Mouse (Mus musculus): ENCODE results near the gene Uba52. TPM values are rescaled to one million over a fixed set of nuclear protein-coding genes. Genes with fewer than 3 reads are reported as not detected.

Uba52 gene
- total and polyA plus RNA-seq, 2 experiments from 2014 or later: 402 to 736 TPM

- no peak for ATAC-seq (ENCODE audit: low FRiP score)
- no peak for TF ChIP-seq CTCF (IDR thresholded peaks at IDR 0.05)
Measured at GRCm38 (mm10) chr8:70463306-70463705, 47.3 kb downstream of the Uba52 start.

GRCm38 (mm10) chr8:70462516-70462813 lies 48.1 kb downstream of the Uba52 start:
- Histone ChIP-seq H3K36me3 (ENCODE audit: insufficient read depth, low read length) (peaks cover 2% of the 10 kb centered on the region; the same call in 1 of the 2 replicates), H3K4me3 (ENCODE audit: low read depth, low read length) (no peak overlapping the region), H3K9ac (replicated peaks; ENCODE audit: low read length, poor library complexity, severe bottlenecking) (no peak overlapping the region), H3K27me3 (ENCODE audit: insufficient read depth, low read length) (no peaks in the 10 kb centered on the region), H3K27ac (ENCODE audit: low read depth, low read length) (no peak overlapping the region), H3K9me3 (ENCODE audit: low read length) (no peaks in the 10 kb centered on the region), H3K4me2 (ENCODE audit: low read depth, low read length, poor library complexity, severe bottlenecking) (no peak overlapping the region), H3K4me1 (ENCODE audit: insufficient read depth, low read length) (0 out of 2 replicates have a peak, but pooled peaks cover 2% of the 10 kb centered on the region)
- ATAC-seq (ENCODE audit: low FRiP score): no peak
- no peak for DNase-seq (ENCODE audit: low spot score)
- no peak for TF ChIP-seq CTCF (IDR thresholded peaks at IDR 0.05)
- WGBS: 89% methylated on average over 8 of the region's 8 CpGs

More at GRCm38 (mm10) chr8:70463306-70463705, 47.3 kb downstream of the Uba52 start:
- WGBS: 46% methylated on average over 4 of the region's 4 CpGs
- Histone ChIP-seq H3K4me2 (ENCODE audit: low read depth, low read length, poor library complexity, severe bottlenecking) (no peak overlapping the region), H3K9me3 (ENCODE audit: low read length) (no peaks in the 10 kb centered on the region), H3K27me3 (ENCODE audit: insufficient read depth, low read length) (no peaks in the 10 kb centered on the region), H3K9ac (replicated peaks; ENCODE audit: low read length, poor library complexity, severe bottlenecking) (no peak overlapping the region), H3K36me3 (ENCODE audit: insufficient read depth, low read length) (peaks cover 2% of the 10 kb centered on the region; the same call in 1 of the 2 replicates), H3K4me3 (ENCODE audit: low read depth, low read length) (no peak overlapping the region), H3K4me1 (ENCODE audit: insufficient read depth, low read length) (0 out of 2 replicates have a peak, but pooled peaks cover 2% of the 10 kb centered on the region), H3K27ac (ENCODE audit: low read depth, low read length) (no peak overlapping the region)
- peak; percentile 33 for DNase-seq (ENCODE audit: low spot score)

- Histone ChIP-seq H3K4me2 (ENCODE audit: low read depth, low read length, poor library complexity, severe bottlenecking) (no peak overlapping the region), H3K9ac (replicated peaks; ENCODE audit: low read length, poor library complexity, severe bottlenecking) (no peak overlapping the region), H3K36me3 (ENCODE audit: insufficient read depth, low read length) (peaks cover 2% of the 10 kb centered on the region; the same call in 1 of the 2 replicates), H3K9me3 (ENCODE audit: low read length) (no peaks in the 10 kb centered on the region), H3K4me1 (ENCODE audit: insufficient read depth, low read length) (0 out of 2 replicates have a peak, but pooled peaks cover 2% of the 10 kb centered on the region), H3K4me3 (ENCODE audit: low read depth, low read length) (no peak overlapping the region), H3K27me3 (ENCODE audit: insufficient read depth, low read length) (no peaks in the 10 kb centered on the region), H3K27ac (ENCODE audit: low read depth, low read length) (no peak overlapping the region)
- DNase-seq (ENCODE audit: low spot score) (no peak), ATAC-seq (ENCODE audit: low FRiP score) (no peak)
- 95% methylated on average over 16 of the region's 16 CpGs for WGBS
- TF ChIP-seq CTCF (IDR thresholded peaks at IDR 0.05): no peak
Measured at GRCm38 (mm10) chr8:70461765-70462515, 48.7 kb downstream of the Uba52 start.

GRCm38 (mm10) chr8:70460606-70461005 lies 50.0 kb downstream of the Uba52 start:
- no peak overlapping the region for H3K4me2 ChIP-seq (ENCODE audit: low read depth, low read length, poor library complexity, severe bottlenecking)
- no peak for TF ChIP-seq CTCF (IDR thresholded peaks at IDR 0.05)
- H3K36me3 ChIP-seq (ENCODE audit: insufficient read depth, low read length): peaks cover 2% of the 10 kb centered on the region; the same call in 1 of the 2 replicates
- no peak for DNase-seq (ENCODE audit: low spot score)
- H3K4me3 ChIP-seq (ENCODE audit: low read depth, low read length): no peak overlapping the region
- 0 out of 2 replicates have a peak, but pooled peaks cover 2% of the 10 kb centered on the region for H3K4me1 ChIP-seq (ENCODE audit: insufficient read depth, low read length)
- 76% methylated on average over 9 of the region's 9 CpGs for WGBS
- no peak for ATAC-seq (ENCODE audit: low FRiP score)
- no peaks in the 10 kb centered on the region for H3K27me3 ChIP-seq (ENCODE audit: insufficient read depth, low read length)
- no peaks in the 10 kb centered on the region for H3K9me3 ChIP-seq (ENCODE audit: low read length)
- no peak overlapping the region for H3K27ac ChIP-seq (ENCODE audit: low read depth, low read length)
- H3K9ac ChIP-seq (replicated peaks; ENCODE audit: low read length, poor library complexity, severe bottlenecking): no peak overlapping the region

- Histone ChIP-seq H3K9ac (replicated peaks; ENCODE audit: low read length, poor library complexity, severe bottlenecking) (no peak overlapping the region), H3K9me3 (ENCODE audit: low read length) (no peaks in the 10 kb centered on the region), H3K27me3 (ENCODE audit: insufficient read depth, low read length) (no peaks in the 10 kb centered on the region), H3K4me1 (ENCODE audit: insufficient read depth, low read length) (0 out of 2 replicates have a peak, but pooled peaks cover 2% of the 10 kb centered on the region), H3K4me2 (ENCODE audit: low read depth, low read length, poor library complexity, severe bottlenecking) (no peak overlapping the region), H3K4me3 (ENCODE audit: low read depth, low read length) (no peak overlapping the region), H3K27ac (ENCODE audit: low read depth, low read length) (no peak overlapping the region), H3K36me3 (ENCODE audit: insufficient read depth, low read length) (peaks cover 2% of the 10 kb centered on the region; the same call in 1 of the 2 replicates)
- no peak for DNase-seq (ENCODE audit: low spot score)
- TF ChIP-seq CTCF (IDR thresholded peaks at IDR 0.05): no peak
- 92% methylated on average over 5 of the region's 5 CpGs for WGBS
- ATAC-seq (ENCODE audit: low FRiP score): no peak
Measured at GRCm38 (mm10) chr8:70460199-70460598, 50.4 kb downstream of the Uba52 start.

GRCm38 (mm10) chr8:70459636-70460035 lies 51.0 kb downstream of the Uba52 start:
- ATAC-seq (ENCODE audit: low FRiP score) (no peak), DNase-seq (ENCODE audit: low spot score) (no peak)
- peaks cover 2% of the 10 kb centered on the region; the same call in 1 of the 2 replicates for H3K36me3 ChIP-seq (ENCODE audit: insufficient read depth, low read length)
- H3K4me2 ChIP-seq (ENCODE audit: low read depth, low read length, poor library complexity, severe bottlenecking): no peak overlapping the region
- H3K4me3 ChIP-seq (ENCODE audit: low read depth, low read length): no peak overlapping the region
- H3K27ac ChIP-seq (ENCODE audit: low read depth, low read length): no peak overlapping the region
- H3K9me3 ChIP-seq (ENCODE audit: low read length): no peaks in the 10 kb centered on the region
- TF ChIP-seq CTCF (IDR thresholded peaks at IDR 0.05): no peak
- whole genome bisulfite sequencing: 94% methylated on average over 2 of the region's 2 CpGs
- H3K4me1 ChIP-seq (ENCODE audit: insufficient read depth, low read length): 0 out of 2 replicates have a peak, but pooled peaks cover 2% of the 10 kb centered on the region
- H3K9ac ChIP-seq (replicated peaks; ENCODE audit: low read length, poor library complexity, severe bottlenecking): no peak overlapping the region
- no peaks in the 10 kb centered on the region for H3K27me3 ChIP-seq (ENCODE audit: insufficient read depth, low read length)
